Mouse (Mus musculus) liver, embryonic 14.5 days (tissue): ENCODE data around the gene Kcnq5.

Experiments used
- CTCF ChIP-seq: IDR thresholded peaks from 2 replicates; pipeline ENCODE4 v1.5.1; 2016; ENCODE audit warnings: antibody characterized with exemption, low read depth, control low read depth
- EP300 ChIP-seq: IDR thresholded peaks from 2 replicates; pipeline ENCODE4 v1.6.1; 2016; ENCODE audit warnings: antibody characterized with exemption, low read depth

GRCm38 (mm10) chr1:21602567-21602966, 359.2 kb downstream of the Kcnq5 start:
- TF ChIP-seq CTCF (no peak), EP300 (no peak)
